Mouse (Mus musculus) CH12.LX (cell line): ENCODE data around the gene C1rl.

ENCODE experiments used
- GABPA ChIP-seq: IDR thresholded peaks from 2 replicates; pipeline ENCODE4 v1.6.1; 2012; ENCODE audit warnings: low read depth, low read length, improper control_type of control experiment, inconsistent platforms; ENCODE audit not compliant: insufficient replicate concordance
- HCFC1 ChIP-seq: IDR thresholded peaks from 2 replicates; pipeline ENCODE4 v1.6.1; 2012; ENCODE audit warnings: low read depth, mild to moderate bottlenecking, inconsistent platforms, low read length, improper control_type of control experiment
- MEF2A ChIP-seq: IDR thresholded peaks from 2 replicates; pipeline ENCODE4 v1.6.1; 2014; ENCODE audit warnings: low read depth, mild to moderate bottlenecking, inconsistent platforms, low read length, improper control_type of control experiment, borderline replicate concordance
- NRF1 ChIP-seq: IDR thresholded peaks from 2 replicates; pipeline ENCODE4 v1.6.1; 2014; ENCODE audit warnings: low read depth, mild to moderate bottlenecking, inconsistent platforms, low read length, improper control_type of control experiment, moderate library complexity
- POLR2AphosphoS2 ChIP-seq: IDR thresholded peaks from 2 replicates; pipeline ENCODE4 v1.6.1; 2011; ENCODE audit warnings: low read depth, low read length, improper control_type of control experiment
- SMC3 ChIP-seq: IDR thresholded peaks from 2 replicates; pipeline ENCODE4 v1.6.1; 2011; ENCODE audit warnings: low read depth, low read length, improper control_type of control experiment

GRCm38 (mm10) chr6:124512355-124512836 is 19.5 kb downstream of the C1rl start, which contains the start of gene C1ra:
- no peak for TF ChIP-seq HCFC1
- no peak for TF ChIP-seq NRF1
- TF ChIP-seq GABPA, result no peak
- no peak for TF ChIP-seq POLR2AphosphoS2
- TF ChIP-seq SMC3, result peak; percentile 79
- TF ChIP-seq MEF2A, result 0 out of 2 replicates have a peak, but pooled peaks have one; percentile 24
